Mouse (Mus musculus) heart, embryonic 10.5 days (tissue): ENCODE results near the gene Scel. TPM values are rescaled to one million over a fixed set of nuclear protein-coding genes. Genes with fewer than 3 reads are reported as not detected.
"Not testable (repeated sequence)": the region's sequence is repeated elsewhere in the genome, so short reads cannot be mapped to it uniquely, and the experiment has no call there.

ENCODE experiments used
- DNase-seq: peaks from one replicate; pipeline ENCODE4 v3.0.0-alpha.2; 2017; ENCODE audit warnings: low spot score
- H3K27ac ChIP-seq: fragments of 300-500 bp; sonication (generic); 2 replicates; pipeline ENCODE4 v1.5.1; 2016; ENCODE audit warnings: mild to moderate bottlenecking
- H3K27me3 ChIP-seq: fragments of 300-500 bp; sonication (generic); 2 replicates; pipeline ENCODE4 v1.6.1; 2016; ENCODE audit warnings: mild to moderate bottlenecking; ENCODE audit not compliant: poor library complexity, insufficient read depth, severe bottlenecking
- H3K36me3 ChIP-seq: fragments of 300-500 bp; sonication (generic); 2 replicates; pipeline ENCODE4 v1.6.1; 2016; ENCODE audit warnings: mild to moderate bottlenecking, moderate library complexity
- H3K4me1 ChIP-seq: fragments of 300-500 bp; sonication (generic); 2 replicates; pipeline ENCODE4 v1.6.1; 2016; ENCODE audit warnings: mild to moderate bottlenecking
- H3K4me3 ChIP-seq: fragments of 300-500 bp; sonication (generic); 2 replicates; pipeline ENCODE4 v1.5.1; 2016; ENCODE audit warnings: mild to moderate bottlenecking, moderate library complexity
- H3K9me3 ChIP-seq: fragments of 300-500 bp; sonication (generic); 2 replicates; pipeline ENCODE4 v1.6.1; 2016; ENCODE audit warnings: mild to moderate bottlenecking, moderate library complexity
- WGBS: fragments of 180-500 bp; shearing (Covaris S2); methylation state at CpG from one replicate; pipeline ENCODE4 v1.1.7; 2016; 5-methylcytosine and 5-hydroxymethylcytosine counted together
- polyA plus RNA-seq: library from polyadenylated mRNA; unstranded; fragments of >200 nt; fragmentation: Nextera tagmentation; extraction: Ambion mirVana; gene quantifications from 2 replicates; pipeline ENCODE4 v1.2.1, GENCODE M21; 2016

Scel gene
- 0.42 and 0.89 TPM in 2 replicates for polyA plus RNA-seq

DNA sequence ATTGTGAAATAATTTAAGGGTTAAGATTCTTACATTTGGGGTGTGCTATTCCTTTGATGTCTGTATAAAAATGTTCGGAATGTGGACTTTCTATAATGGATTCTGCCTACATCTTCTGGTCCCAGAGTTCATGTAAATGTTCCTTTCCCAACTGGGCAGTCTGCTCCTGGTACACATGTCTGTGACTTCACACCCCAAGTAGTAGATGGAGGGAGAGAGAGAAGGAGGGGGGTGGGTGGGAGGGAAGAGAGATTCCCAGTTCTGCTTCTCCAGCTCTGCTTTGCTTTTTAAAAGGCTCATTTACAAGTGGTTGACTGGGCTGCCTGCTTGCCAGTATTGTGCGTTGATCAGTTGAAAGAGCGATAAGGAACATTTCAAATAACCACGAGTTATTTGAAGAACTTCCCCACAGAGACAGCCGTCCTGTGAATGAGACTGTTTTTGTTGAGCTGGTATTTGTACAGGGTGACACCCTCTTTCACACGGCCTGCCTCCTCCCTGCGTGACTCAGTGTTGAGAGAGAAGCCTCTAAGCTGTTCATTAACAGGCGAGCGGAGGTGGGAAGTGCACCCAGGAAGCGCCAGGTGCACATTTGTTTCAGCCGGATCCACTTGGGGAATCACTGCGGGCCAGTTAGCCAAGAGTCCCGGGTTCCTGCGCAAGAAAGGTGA, at the start of gene Scel:
TSS of gene Scel (plus strand) at position 541 of the 671 bp plus-strand sequence.
- H3K27ac ChIP-seq, result no peak within 1 kb of the TSS
- H3K9me3 ChIP-seq, result no peaks in the 10 kb centered on the region
- 17% methylated on average over 14 of the region's 14 CpGs for WGBS
- H3K27me3 ChIP-seq, result no peaks in the 10 kb centered on the region
- H3K36me3 ChIP-seq, result no peaks in the 10 kb centered on the region
- H3K4me1 ChIP-seq, result peaks cover 2% of the 10 kb centered on the region; the same call in 1 of the 2 replicates
- no peak for DNase-seq
- peak within 1 kb of the TSS; percentile 31; the same call in 1 of the 2 replicates for H3K4me3 ChIP-seq

DNA sequence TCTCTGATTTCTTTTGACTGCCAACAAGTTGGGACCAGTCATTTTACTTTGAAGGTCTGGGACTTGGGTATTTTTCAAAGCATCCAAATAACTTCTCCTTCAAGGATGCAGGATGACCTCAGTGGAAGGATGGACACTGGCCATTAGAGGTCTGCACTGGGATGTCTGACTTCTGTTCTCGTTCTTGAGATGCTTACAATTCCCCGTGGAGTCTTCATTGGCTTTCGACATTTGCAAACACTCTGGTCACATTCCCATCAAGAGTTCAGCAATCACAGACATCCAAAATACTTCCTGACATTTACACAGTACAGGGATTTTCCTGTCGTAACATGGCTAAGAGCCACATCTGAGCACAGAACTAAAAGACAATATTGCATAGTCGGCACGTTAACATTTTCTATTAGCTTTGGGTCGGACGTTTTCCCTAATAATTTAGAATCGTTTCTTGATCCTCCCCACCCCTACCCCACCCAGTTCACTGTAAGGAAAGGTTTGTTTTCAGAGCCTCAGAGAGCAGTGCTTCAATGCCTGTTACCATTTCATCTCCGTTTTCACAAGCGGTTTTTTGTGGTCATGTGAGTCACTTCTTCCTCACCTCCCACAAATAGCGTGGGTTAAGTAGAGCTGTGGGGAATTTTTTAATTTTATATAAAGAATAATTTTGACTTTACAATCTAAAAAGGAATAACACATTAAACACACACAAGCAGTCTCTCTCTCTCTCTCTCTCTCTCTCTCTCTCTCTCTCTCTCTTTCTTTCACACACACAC, 44.3 kb upstream of the Scel start:
- Histone ChIP-seq H3K4me3 (no peak overlapping the region), H3K4me1 (peaks cover 17% of the 10 kb centered on the region), H3K27me3 (no peaks in the 10 kb centered on the region), H3K36me3 (no peaks in the 10 kb centered on the region), H3K9me3 (no peaks in the 10 kb centered on the region), H3K27ac (no peak overlapping the region)
- WGBS, result 79% methylated on average over 12 of the region's 12 CpGs
- DNase-seq, result no peak

DNA sequence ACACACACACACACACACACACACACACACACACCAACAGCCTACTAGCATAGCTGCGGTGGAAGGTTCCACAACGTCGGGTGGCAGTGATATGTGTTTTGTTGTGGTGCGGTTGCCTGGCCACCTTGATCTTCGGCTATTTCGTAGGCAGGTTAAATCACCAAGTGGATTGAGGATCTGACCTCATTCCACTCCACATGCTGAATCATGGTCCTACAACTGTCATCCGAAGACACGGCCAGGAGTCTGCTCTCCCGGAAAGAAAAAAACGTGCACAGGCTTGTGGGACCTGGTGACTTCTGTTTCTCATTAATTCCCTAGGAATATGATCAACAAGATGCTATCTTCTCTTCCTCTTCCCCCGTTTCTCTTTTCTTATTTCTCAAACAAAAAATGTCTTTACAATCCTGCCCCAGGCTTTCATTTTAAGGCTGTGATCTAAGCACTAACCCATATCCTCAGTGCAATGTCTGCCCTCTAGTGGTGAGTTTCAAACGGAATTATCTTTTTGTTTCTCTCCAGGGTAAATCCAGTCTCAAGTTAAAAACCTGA, 43.6 kb upstream of the Scel start:
- no peaks in the 10 kb centered on the region for H3K36me3 ChIP-seq
- no peak overlapping the region for H3K4me3 ChIP-seq
- DNase-seq, result no peak
- WGBS, result 62% methylated on average over 12 of the region's 12 CpGs
- no peak overlapping the region for H3K27ac ChIP-seq
- peaks cover 17% of the 10 kb centered on the region for H3K4me1 ChIP-seq
- H3K27me3 ChIP-seq, result no peaks in the 10 kb centered on the region
- no peaks in the 10 kb centered on the region for H3K9me3 ChIP-seq

DNA sequence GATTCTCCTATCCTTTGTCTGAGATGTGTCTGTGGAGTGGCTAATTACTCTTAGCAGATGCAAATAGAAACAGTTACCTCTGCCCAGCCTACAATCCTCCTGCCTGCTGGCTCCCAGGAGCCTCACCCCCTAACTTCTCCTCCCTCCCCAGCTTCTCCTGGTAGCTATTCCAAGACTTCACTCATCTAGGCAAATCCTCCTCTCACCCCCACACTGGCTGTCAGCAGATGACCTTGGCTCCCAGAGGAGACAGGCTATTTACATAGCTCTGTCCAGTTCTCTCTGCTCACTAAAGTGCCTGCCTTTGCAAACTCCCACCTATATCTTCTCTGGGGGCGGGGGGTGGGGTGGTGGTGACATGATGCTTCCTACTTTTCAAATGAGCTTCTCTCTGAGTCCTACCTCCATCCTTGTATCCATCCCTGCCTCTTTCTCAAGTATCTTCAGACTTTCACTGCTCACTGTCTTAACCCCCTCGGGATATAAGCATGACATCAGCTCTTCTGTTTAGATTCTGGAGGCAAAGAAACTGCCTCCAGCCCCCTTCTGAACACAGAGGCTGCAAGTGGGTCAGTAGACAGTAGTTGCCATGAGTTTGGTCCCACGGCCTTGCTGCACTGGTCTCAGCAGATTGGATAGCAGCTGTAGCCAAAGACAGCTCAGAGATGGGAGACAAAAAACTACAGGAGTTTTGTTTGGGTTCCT, 41.9 kb upstream of the Scel start:
- DNase-seq, result no peak
- Histone ChIP-seq H3K9me3 (no peaks in the 10 kb centered on the region), H3K36me3 (no peaks in the 10 kb centered on the region), H3K27me3 (no peaks in the 10 kb centered on the region), H3K4me1 (peaks cover 17% of the 10 kb centered on the region), H3K27ac (peak overlapping the region; percentile 74), H3K4me3 (no peak overlapping the region)
- 25% methylated on average over 3 of the region's 3 CpGs for WGBS

DNA sequence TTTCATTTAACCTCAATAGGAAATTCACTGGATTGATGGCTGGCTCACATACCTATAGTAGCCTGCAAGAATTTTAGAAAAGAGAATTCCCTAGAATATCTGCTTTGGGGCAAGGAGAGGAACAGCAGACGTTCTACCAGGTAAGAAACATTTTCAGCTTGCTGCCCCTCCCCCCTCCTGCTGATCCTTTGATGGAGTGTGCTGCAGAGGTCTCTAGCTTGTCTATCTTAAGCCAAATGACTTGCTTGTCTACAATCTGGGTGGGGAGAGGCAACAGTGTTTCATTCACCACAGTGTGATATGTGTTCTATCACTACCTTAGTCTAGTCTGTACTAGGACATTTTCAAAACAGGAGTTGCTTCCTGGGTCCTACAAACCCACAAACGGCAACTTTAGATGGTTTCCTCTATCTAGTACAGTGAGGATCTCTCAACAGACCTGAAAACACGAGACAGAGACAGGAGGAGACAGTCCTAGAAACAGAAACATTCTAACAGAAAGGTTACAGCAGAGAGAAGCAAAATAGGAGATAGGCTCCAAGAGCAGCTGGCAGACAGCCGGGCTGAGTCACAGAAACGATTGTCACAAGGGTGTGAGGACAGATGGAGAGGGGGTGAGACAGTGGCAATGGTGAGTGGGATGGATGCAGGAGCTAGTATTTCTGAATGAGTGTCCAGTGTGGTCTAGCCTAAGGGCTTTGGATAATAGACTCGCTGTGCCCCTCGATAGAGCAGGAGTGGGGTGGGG, 41.2 kb upstream of the Scel start:
- Histone ChIP-seq H3K27ac (peak overlapping the region; percentile 74), H3K4me3 (no peak overlapping the region), H3K36me3 (no peaks in the 10 kb centered on the region), H3K4me1 (peaks cover 17% of the 10 kb centered on the region), H3K27me3 (no peaks in the 10 kb centered on the region), H3K9me3 (no peaks in the 10 kb centered on the region)
- no peak for DNase-seq
- 28% methylated on average over 7 of the region's 7 CpGs for WGBS

DNA sequence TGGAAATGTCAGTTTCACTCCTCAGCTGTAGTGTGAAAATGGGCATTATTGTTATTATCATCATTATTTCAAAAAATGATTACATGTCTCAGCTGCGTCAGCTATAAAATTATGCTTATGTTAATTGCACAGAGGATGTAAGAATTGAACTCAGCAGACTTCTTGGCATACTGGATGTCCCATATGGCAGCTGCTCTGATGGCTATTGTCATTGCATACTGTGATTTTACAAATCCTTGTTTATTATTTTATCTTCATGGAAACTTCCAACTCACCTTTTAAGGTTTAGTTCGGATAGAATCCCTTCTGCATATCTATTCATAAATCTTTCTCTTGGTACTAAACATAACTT, 40.6 kb upstream of the Scel start:
- Histone ChIP-seq H3K27ac (no peak overlapping the region), H3K36me3 (no peaks in the 10 kb centered on the region), H3K9me3 (no peaks in the 10 kb centered on the region), H3K4me1 (peaks cover 17% of the 10 kb centered on the region), H3K4me3 (no peak overlapping the region), H3K27me3 (no peaks in the 10 kb centered on the region)
- DNase-seq, result no peak
- WGBS, result 77% methylated on average over 2 of the region's 2 CpGs

DNA sequence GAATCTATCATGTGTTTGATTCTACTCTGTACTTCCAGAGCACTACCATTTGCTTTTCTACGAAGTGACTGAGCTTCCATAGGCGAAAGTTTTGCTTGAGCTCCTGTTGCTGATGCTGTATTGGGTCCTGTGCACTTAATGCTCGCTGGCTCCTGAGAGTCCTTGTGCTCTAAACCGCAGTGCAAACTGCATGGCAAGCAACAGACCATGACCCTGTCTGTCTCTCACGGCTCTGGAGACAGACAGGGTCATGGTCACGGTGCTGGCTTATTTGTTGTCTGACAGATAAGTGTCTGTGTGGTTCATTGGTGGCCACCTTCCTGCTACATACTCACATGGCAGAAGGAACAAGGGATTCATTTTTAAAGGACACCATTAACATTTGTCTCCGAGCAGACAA, 37.8 kb upstream of the Scel start:
- Histone ChIP-seq H3K27ac (no peak overlapping the region), H3K9me3 (no peaks in the 10 kb centered on the region), H3K36me3 (no peaks in the 10 kb centered on the region), H3K4me1 (peaks cover 17% of the 10 kb centered on the region), H3K27me3 (no peaks in the 10 kb centered on the region), H3K4me3 (no peak overlapping the region)
- WGBS, result 74% methylated on average over 7 of the region's 7 CpGs
- DNase-seq, result no peak

DNA sequence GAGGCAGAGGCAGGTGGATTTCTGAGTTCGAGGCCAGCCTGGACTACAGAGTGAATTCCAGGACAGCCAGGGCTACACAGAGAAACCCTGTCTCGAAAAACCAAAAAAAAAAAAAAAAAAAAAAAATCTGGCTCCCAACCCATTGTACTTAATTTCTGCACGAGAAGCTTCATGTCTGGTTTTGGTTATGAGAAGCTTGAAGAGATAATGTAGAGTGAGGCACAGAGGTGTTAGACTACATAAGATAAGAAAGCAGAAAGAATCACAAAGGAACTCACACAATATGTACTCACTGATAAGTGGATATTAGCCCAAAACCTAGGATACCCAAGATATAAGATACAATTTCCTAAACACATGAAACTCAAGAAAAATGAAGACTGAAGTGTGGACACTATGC, 36.9 kb upstream of the Scel start:
- H3K27me3 ChIP-seq, H3K4me3 ChIP-seq, H3K36me3 ChIP-seq, H3K9me3 ChIP-seq, H3K27ac ChIP-seq, DNase-seq: not testable (repeated sequence)
- WGBS, result 72% methylated on average over 3 of the region's 3 CpGs
- H3K4me1 ChIP-seq, result peaks cover 12% of the 10 kb centered on the region

DNA sequence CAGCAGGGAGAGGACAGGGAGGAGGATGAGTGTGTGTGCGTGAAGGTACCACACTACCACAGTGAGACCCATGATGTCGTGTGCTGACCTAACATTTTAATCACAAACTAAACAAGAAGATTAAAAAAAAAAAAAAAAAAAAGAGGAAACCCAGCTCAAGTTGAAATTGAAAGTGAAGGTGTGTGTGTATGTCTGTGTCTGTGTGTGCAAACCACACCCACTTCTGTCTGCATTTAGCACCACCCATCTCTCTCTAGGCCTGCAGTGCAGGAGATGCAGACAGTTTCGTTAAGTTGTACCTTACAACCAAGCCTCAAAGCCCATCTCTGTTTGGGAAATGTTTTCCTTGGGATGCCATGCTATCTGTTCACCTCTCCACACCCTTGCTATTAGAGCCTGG, 35.9 kb upstream of the Scel start:
- WGBS, result 83% methylated on average over 3 of the region's 3 CpGs

DNA sequence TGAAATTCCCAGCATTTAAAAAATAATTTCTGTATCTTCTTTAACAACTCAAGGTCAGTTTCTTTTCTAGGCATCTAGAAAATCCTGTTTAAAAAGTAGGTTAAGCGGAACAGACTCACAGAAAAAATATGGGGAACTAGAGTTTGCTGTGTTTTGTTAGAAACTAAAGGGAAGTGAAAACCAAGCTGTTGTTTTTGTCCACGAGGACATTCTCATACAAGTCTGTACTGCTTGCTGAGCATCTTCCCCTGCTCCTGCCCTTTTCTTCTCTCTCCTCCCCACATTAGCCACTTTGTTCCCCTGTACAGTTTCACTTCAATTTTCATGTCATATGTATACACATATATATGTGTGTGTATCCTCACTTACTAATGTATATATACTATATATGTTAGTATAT, 35.2 kb upstream of the Scel start:
- Histone ChIP-seq H3K4me3 (no peak overlapping the region), H3K4me1 (no peaks in the 10 kb centered on the region), H3K9me3 (no peaks in the 10 kb centered on the region), H3K36me3 (no peaks in the 10 kb centered on the region), H3K27me3 (no peaks in the 10 kb centered on the region), H3K27ac (no peak overlapping the region)
- DNase-seq, result no peak
- WGBS, result 76% methylated on average over 2 of the region's 2 CpGs

More for the DNA sequence above, 35.9 kb upstream of the Scel start:
- DNase-seq, result no peak
- no peak overlapping the region for H3K4me3 ChIP-seq
- no peaks in the 10 kb centered on the region for H3K27me3 ChIP-seq
- no peak overlapping the region for H3K27ac ChIP-seq
- no peaks in the 10 kb centered on the region for H3K9me3 ChIP-seq
- H3K4me1 ChIP-seq, result peaks cover 1% of the 10 kb centered on the region; the same call in 1 of the 2 replicates
- H3K36me3 ChIP-seq, result no peaks in the 10 kb centered on the region

DNA sequence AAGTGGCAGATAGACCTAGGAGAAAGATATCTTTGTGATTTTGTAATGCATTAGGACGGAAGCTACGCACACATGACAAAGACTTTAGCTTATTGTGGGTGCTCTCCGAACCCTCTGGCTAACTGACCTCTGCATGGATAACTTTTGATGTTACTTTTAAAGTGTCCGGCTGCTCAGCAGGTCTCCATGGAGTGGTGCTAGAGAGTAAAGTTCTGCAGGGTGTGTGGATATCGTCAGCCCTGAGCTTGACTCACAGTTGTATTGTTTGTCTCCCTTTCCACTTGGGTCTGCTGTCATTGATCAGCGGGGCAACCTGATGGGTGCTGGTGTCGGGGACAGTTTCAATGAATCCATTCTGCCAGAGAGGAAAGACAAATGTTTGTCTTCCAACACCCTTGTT, 33.7 kb upstream of the Scel start:
- no peaks in the 10 kb centered on the region for H3K4me1 ChIP-seq
- WGBS, result 48% methylated on average over 7 of the region's 7 CpGs
- no peak for DNase-seq
- H3K36me3 ChIP-seq, result no peaks in the 10 kb centered on the region
- no peak overlapping the region for H3K27ac ChIP-seq
- no peak overlapping the region for H3K4me3 ChIP-seq
- H3K9me3 ChIP-seq, result no peaks in the 10 kb centered on the region
- no peaks in the 10 kb centered on the region for H3K27me3 ChIP-seq

DNA sequence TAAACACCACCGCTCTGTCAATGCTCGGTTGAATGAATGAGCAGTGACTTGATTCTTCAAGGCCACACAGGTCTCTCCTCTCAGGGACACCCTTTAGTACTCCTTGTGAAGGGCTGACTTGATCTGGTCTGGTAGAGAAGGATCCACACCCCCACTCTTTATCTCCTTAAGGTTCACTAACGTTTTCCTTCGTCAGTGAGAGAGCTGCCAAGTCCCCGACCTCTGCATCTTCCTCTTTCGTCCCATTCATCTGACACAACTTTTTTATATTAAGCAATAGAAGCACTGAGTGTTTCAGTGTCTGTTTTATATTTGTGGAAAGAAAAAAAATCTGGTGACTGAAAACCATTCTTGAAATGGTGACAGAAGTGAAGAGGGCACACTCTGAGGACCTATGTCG, 31.6 kb upstream of the Scel start:
- Histone ChIP-seq H3K9me3 (no peaks in the 10 kb centered on the region), H3K27ac (no peak overlapping the region), H3K4me1 (no peaks in the 10 kb centered on the region), H3K4me3 (no peak overlapping the region), H3K27me3 (no peaks in the 10 kb centered on the region), H3K36me3 (no peaks in the 10 kb centered on the region)
- 67% methylated on average over 7 of the region's 7 CpGs for WGBS
- no peak for DNase-seq
